Mouse (Mus musculus) lung, adult 2 months (tissue): ENCODE measurements at regions not wholly inside any gene's neighbourhood (a gene's known extent, or its start where the extent isn't known, plus 50 kb on each side); places are given as distances from the start of the nearest gene placed in this dataset.

Source experiments
- DNase-seq: peaks from one replicate; pipeline ENCODE4 v3.0.0; 2022
- H3K4me1 ChIP-seq: fragments of 200-500 bp; 2 replicates; pipeline ENCODE4 v1.6.1; 2011; ENCODE audit warnings: low read length; ENCODE audit not compliant: control insufficient read depth, insufficient read depth
- H3K4me3 ChIP-seq: fragments of 200-500 bp; replicated peaks from 2 replicates; pipeline ENCODE3; 2011; ENCODE audit warnings: low read depth, mild to moderate bottlenecking, control low read depth, low read length; ENCODE audit errors: extremely low read depth
- CTCF ChIP-seq: fragments of 200-500 bp; IDR thresholded peaks from 2 replicates; pipeline ENCODE4 v1.5.1; 2011; ENCODE audit warnings: mild to moderate bottlenecking, low read length, control low read depth; ENCODE audit not compliant: insufficient read depth
- POLR2A ChIP-seq: fragments of 200-500 bp; IDR thresholded peaks from 2 replicates; pipeline ENCODE4 v1.6.1; 2011; ENCODE audit warnings: low read depth, mild to moderate bottlenecking, control low read depth, low read length, borderline replicate concordance; ENCODE audit errors: extremely low read depth
- WGBS: fragments of 180-500 bp; shearing (Covaris S2); methylation state at CpG from one replicate; pipeline ENCODE4 v1.1.7; 2018; 5-methylcytosine and 5-hydroxymethylcytosine counted together

- WGBS: 68% methylated on average over 2 of the region's 2 CpGs
- TF ChIP-seq POLR2A (no peak), CTCF (no peak)
- Histone ChIP-seq H3K4me1 (peaks cover 6% of the 10 kb centered on the region), H3K4me3 (no peak overlapping the region)
- no peak for DNase-seq
Observed at GRCm38 (mm10) chr1:60639536-60639935, 72.6 kb upstream of the Raph1 start.

GRCm38 (mm10) chr1:60639059-60639458 lies 72.2 kb upstream of the Raph1 start:
- DNase-seq: no peak
- 70% methylated on average over 2 of the region's 2 CpGs for WGBS
- TF ChIP-seq POLR2A (no peak), CTCF (no peak)
- Histone ChIP-seq H3K4me3 (no peak overlapping the region), H3K4me1 (peaks cover 6% of the 10 kb centered on the region)

GRCm38 (mm10) chr1:60636802-60637452 lies 70.0 kb upstream of the Raph1 start:
- Histone ChIP-seq H3K4me1 (peaks cover 6% of the 10 kb centered on the region), H3K4me3 (no peak overlapping the region)
- no peak for DNase-seq
- no peak for TF ChIP-seq POLR2A
- TF ChIP-seq CTCF: no peak
- WGBS: 54% methylated on average over 3 of the region's 3 CpGs

DNA sequence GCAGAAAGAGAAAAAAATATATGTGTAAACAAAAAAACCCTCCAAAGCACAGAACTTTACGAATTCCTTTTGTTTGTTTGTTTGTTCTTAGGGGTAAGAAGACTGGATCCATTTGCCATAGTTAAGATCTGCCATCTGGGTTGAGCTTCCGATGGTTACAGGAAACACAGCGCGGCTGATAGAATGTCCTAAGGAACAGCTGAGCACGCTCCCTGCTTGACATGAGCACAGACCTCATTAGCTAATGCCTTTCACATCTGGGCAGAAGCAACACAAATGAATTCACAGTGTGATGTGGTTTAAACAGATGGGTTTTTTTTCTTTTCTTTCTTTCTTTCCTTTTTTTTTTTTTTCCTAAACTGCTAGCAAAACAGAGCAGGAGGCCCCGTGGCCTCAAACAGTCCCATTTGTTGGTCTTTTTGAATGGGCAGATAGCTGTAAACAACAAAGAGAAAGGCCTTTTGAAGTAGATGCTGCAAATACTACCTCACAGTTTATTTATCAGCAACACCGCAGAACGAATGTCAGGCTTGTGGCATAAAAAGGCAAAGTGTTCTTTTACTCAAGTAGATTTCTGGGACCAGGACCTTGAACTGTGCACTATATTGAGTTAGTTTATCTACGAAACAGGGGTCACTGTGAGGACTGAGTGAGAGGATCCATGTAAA lies 61.0 kb upstream of the Raph1 start:
- no peak for TF ChIP-seq CTCF
- TF ChIP-seq POLR2A: no peak
- WGBS: 44% methylated on average over 9 of the region's 9 CpGs
- Histone ChIP-seq H3K4me1 (no peaks in the 10 kb centered on the region), H3K4me3 (no peak overlapping the region)
- no peak for DNase-seq

- H3K4me3 ChIP-seq: no peak overlapping the region
- TF ChIP-seq POLR2A: no peak
- TF ChIP-seq CTCF: no peak
- no peak for DNase-seq
- WGBS: 60% methylated on average over 4 of the region's 4 CpGs
- no peaks in the 10 kb centered on the region for H3K4me1 ChIP-seq
Observed at GRCm38 (mm10) chr1:60627367-60627766, 60.5 kb upstream of the Raph1 start.

DNA sequence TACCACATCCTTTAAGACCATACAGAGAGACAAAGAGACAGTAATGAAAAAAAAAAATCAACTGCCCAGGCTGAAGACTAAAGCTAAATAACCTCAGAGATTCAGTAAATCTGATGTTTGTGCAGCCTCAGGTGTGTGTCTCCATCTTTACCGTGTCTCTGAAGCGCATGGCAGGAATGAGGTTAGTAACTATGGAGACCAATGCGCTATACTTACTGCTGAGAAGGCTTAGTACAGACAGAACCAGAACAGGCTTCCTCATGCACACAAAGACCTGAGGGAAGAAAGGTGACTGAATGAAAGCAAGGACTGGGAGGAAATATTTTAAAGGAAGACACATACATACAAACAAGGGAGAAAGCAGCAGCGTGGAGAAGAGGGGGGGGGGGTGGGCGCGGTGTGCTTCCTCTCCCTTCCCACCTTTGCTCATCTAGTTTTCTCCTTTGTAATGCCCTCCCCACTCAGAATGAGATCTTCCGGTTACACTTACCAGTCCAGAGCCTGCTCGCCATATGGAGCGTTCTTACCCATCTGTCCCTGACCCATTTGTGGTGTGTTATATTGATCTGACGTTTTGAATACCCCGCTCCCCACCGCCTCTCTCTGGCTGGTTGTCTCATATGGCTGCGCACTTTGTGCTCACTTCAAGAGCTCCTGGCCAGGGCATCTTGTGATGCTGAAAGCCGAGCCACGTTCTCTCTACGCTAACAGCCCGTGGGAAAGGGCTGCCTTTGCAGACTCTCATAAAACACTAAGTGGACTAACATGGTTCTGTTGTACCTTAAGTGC lies 59.0 kb upstream of the Raph1 start:
- H3K4me1 ChIP-seq: no peaks in the 10 kb centered on the region; the same call in 1 of the 2 replicates
- WGBS: 88% methylated on average over 15 of the region's 17 CpGs
- H3K4me3 ChIP-seq: no peak overlapping the region
- TF ChIP-seq CTCF (no peak), POLR2A (no peak)
- DNase-seq: no peak

GRCm38 (mm10) chr1:60624231-60624630 lies 57.3 kb upstream of the Raph1 start:
- DNase-seq: no peak
- H3K4me3 ChIP-seq: no peak overlapping the region
- no peaks in the 10 kb centered on the region; the same call in 1 of the 2 replicates for H3K4me1 ChIP-seq
- WGBS: 88% methylated on average over 4 of the region's 4 CpGs
- TF ChIP-seq POLR2A (no peak), CTCF (no peak)

DNA sequence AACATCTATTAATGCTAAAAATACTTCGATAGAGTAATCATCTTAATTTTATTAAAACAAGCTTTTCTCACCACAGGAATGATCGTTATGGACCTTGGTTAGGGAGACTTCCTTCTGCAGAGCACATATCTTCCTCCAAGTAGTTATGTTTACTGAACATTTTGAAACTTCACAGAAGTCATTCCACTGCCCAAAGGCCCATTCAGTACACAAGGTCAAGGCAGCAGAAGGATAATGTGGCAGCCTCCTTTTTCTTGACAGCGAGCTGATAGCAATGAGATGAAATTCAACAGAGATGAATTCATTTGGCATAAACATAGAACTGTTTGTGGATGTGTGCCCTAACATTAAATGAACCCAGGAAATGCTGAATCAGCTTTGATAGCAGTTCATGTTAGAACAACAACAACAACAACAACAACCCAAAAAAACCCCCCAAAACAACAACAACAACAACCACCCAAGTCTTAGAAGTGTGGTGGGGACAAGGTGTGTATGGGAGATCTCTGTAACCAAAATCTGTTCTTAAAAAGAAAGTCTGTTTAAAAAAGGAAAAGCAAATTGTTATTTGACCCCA lies 56.6 kb upstream of the Raph1 start:
- no peaks in the 10 kb centered on the region; the same call in 1 of the 2 replicates for H3K4me1 ChIP-seq
- TF ChIP-seq POLR2A (no peak), CTCF (no peak)
- no peak overlapping the region for H3K4me3 ChIP-seq
- no peak for DNase-seq
- WGBS: 59% methylated on average over 3 of the region's 3 CpGs

- Histone ChIP-seq H3K4me1 (no peaks in the 10 kb centered on the region; the same call in 1 of the 2 replicates), H3K4me3 (no peak overlapping the region)
- WGBS: 63% methylated on average over 3 of the region's 3 CpGs
- no peak for DNase-seq
- TF ChIP-seq CTCF (no peak), POLR2A (no peak)
Observed at GRCm38 (mm10) chr1:60621770-60622169, 54.9 kb upstream of the Raph1 start.
